12 mouse cellular contexts compared by ENCODE assay signal in genomic region chr10:78402301-78402922, GRCm38 (mm10).
"Had no signal": no experiment of that assay in that cellular context is flagged by ENCODE, and none has a peak within 500 bp of the region (broad histone marks: within the 10 kb centered on the region; RNA-seq: fewer than 3 reads in every experiment).

No protein-coding gene starts in this region.

- H3K9ac ChIP-seq: kidney, embryonic 15.5 days; liver, embryonic 12.5 days; lung, embryonic 15.5 days; midbrain, embryonic 12.5 days; neural tube, embryonic 15.5 days had no signal

- H3K27ac ChIP-seq: kidney, embryonic 15.5 days; limb, embryonic 10.5 days; liver, embryonic 12.5 days; lung, embryonic 15.5 days; macrophage; midbrain, embryonic 12.5 days; neural tube, embryonic 15.5 days had no signal

- H3K4me2 ChIP-seq: kidney, embryonic 15.5 days; liver, embryonic 12.5 days; lung, embryonic 15.5 days; midbrain, embryonic 12.5 days; neural tube, embryonic 15.5 days had no signal

- H3K27me3 ChIP-seq: kidney, embryonic 15.5 days; liver, embryonic 12.5 days; lung, embryonic 15.5 days; midbrain, embryonic 12.5 days; neural tube, embryonic 15.5 days had no signal

- H3K4me1 ChIP-seq: lung, embryonic 15.5 days had no signal

- H3K4me3 ChIP-seq: kidney, embryonic 15.5 days; limb, embryonic 10.5 days; liver, embryonic 12.5 days; lung, embryonic 15.5 days; midbrain, embryonic 12.5 days; neural tube, embryonic 15.5 days had no signal

- ATAC-seq: liver, embryonic 12.5 days had no signal

- H3K9me3 ChIP-seq: kidney, embryonic 15.5 days; limb, embryonic 10.5 days; liver, embryonic 12.5 days; lung, embryonic 15.5 days; midbrain, embryonic 12.5 days; neural tube, embryonic 15.5 days had no signal

- DNase-seq: kidney, adult 2 months; kidney, postnatal 14 days; lung, postnatal 14 days; right cerebral cortex, adult 18-20 months; right cerebral cortex, postnatal 25 days had no signal
